Mouse (Mus musculus): ENCODE results near the gene Ryr3.

DNA sequence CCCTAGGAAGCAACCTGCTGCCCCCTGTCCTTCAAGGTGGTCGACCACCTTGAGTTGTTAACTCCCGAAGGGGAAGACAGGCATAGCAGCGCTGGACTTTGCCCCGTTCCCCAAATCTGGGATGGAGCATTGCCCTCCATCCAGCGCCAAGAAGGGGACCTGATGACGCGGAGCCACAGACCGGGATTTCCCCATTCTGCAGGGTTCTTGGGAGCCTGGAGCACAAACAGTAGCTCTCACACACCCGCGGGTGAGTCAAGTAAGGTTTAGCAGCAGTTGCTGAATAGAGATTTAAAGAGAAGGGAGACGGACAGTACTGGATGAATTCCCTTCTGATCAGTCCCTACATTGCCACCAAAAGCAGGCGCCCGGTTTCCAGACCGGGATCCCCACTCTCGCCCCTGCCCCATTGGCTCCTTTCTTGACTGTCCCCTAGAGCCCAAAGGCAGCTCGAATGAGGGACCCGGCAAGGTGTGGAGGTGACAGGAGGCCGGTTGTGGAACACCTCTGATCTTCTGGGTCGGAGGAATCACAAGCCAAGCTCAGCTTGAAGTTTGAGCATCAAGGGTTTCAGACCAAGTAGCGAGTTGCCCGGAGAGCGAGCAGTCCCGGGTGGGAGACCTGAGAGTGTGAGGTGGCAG is 671 bp downstream of the Ryr3 start:
- TF ChIP-seq POLR2A (IDR thresholded peaks at IDR 0.05; ENCODE audit: borderline replicate concordance, extremely low read depth, insufficient read depth, insufficient read length, poor library complexity, severe bottlenecking) = no peak
- TF ChIP-seq CTCF (IDR thresholded peaks at IDR 0.05; ENCODE audit: borderline replicate concordance, extremely low read depth, insufficient read depth, insufficient read length) = no peak

Measured in brain, embryonic 14.5 days (tissue).